Mouse (Mus musculus) ES-E14 (cell line): ENCODE results near the gene Snai3. TPM values are rescaled to one million over a fixed set of nuclear protein-coding genes. Genes with fewer than 3 reads are reported as not detected.

Experiments
- DNase-seq: peaks from one replicate; pipeline ENCODE4 v3.0.0-alpha.2; 2013; ENCODE audit warnings: low read depth, low spot score
- H3K27ac ChIP-seq: 2 replicates; pipeline ENCODE4 v1.5.1; 2012; ENCODE audit warnings: low read depth, mild to moderate bottlenecking, low read length, moderate library complexity, mixed read lengths; ENCODE audit not compliant: poor library complexity, insufficient read depth, severe bottlenecking
- H3K36me3 ChIP-seq: 2 replicates; pipeline ENCODE4 v1.6.1; 2012; ENCODE audit warnings: mild to moderate bottlenecking, low read length, moderate library complexity, mixed read lengths; ENCODE audit not compliant: control insufficient read depth, poor library complexity, insufficient read depth, severe bottlenecking
- H3K4me1 ChIP-seq, 2 experiments: fragments of 150-350 bp in 1 of 2; sonication (generic) in 1 of 2; 2 replicates each; pipeline ENCODE4 v1.6.1; 2012; ENCODE audit warnings: low read length in 2 of 2, mild to moderate bottlenecking in 1 of 2, mixed read lengths in 1 of 2; ENCODE audit not compliant: control insufficient read depth in 2 of 2, insufficient read depth in 2 of 2, poor library complexity in 1 of 2
- H3K4me3 ChIP-seq, 2 experiments: fragments of 150-350 bp in 1 of 2; sonication (generic) in 1 of 2; 2 replicates each; pipeline ENCODE4 v1.5.1; 2012; ENCODE audit warnings: low read length in 2 of 2, low read depth in 1 of 2, mild to moderate bottlenecking in 1 of 2, mixed read lengths in 1 of 2; ENCODE audit not compliant: insufficient read depth in 1 of 2, poor library complexity in 1 of 2, severe bottlenecking in 1 of 2
- H3K9ac ChIP-seq: 2 replicates; pipeline ENCODE4 v1.6.1; 2012; ENCODE audit warnings: low read depth, mild to moderate bottlenecking, low read length, mixed read lengths; ENCODE audit not compliant: poor library complexity, insufficient read depth, severe bottlenecking
- H3K9me3 ChIP-seq: fragments of 150-350 bp; sonication (generic); 2 replicates; pipeline ENCODE4 v1.6.1; 2012; ENCODE audit warnings: low read depth, mild to moderate bottlenecking, low read length; ENCODE audit not compliant: control insufficient read depth, insufficient read depth
- CHD2 ChIP-seq: IDR thresholded peaks from 2 replicates; pipeline ENCODE4 v1.6.1; 2014; ENCODE audit warnings: mild to moderate bottlenecking, low read depth, low read length, inconsistent platforms
- HCFC1 ChIP-seq: IDR thresholded peaks from 2 replicates; pipeline ENCODE4 v1.6.1; 2012; ENCODE audit warnings: low read length, inconsistent platforms, borderline replicate concordance; ENCODE audit not compliant: insufficient read depth
- MAFK ChIP-seq: IDR thresholded peaks from 2 replicates; pipeline ENCODE4 v1.6.1; 2014; ENCODE audit warnings: mild to moderate bottlenecking, low read depth, low read length, inconsistent platforms; ENCODE audit not compliant: insufficient read depth
- ZC3H11A ChIP-seq: IDR thresholded peaks from 2 replicates; pipeline ENCODE4 v1.6.1; 2012; ENCODE audit warnings: low read depth, mild to moderate bottlenecking, inconsistent platforms, low read length, borderline replicate concordance
- ZNF384 ChIP-seq: IDR thresholded peaks from 2 replicates; pipeline ENCODE4 v1.6.1; 2012; ENCODE audit warnings: low read depth, low read length, inconsistent platforms
- in situ Hi-C, 2 experiments: fragments of 600-800 bp; cut with MboI; formaldehyde crosslinking; loops; one replicate each; pipeline ENCODE4 v1.15.1; 2025; ENCODE audit warnings: low sequenced_read_pairs in 2 of 2, inconsistent platforms in 1 of 2; ENCODE audit not compliant: unreplicated experiment in 2 of 2
- total RNA-seq: library from RNA; depleted of rRNA; stranded (reverse); fragments of 300-350 nt; gene quantifications from 2 replicates; pipeline ENCODE4 v1.2.3, GENCODE M21; 2012

Gene Snai3
- total RNA-seq, 1 experiment = 4.2 TPM

DNA sequence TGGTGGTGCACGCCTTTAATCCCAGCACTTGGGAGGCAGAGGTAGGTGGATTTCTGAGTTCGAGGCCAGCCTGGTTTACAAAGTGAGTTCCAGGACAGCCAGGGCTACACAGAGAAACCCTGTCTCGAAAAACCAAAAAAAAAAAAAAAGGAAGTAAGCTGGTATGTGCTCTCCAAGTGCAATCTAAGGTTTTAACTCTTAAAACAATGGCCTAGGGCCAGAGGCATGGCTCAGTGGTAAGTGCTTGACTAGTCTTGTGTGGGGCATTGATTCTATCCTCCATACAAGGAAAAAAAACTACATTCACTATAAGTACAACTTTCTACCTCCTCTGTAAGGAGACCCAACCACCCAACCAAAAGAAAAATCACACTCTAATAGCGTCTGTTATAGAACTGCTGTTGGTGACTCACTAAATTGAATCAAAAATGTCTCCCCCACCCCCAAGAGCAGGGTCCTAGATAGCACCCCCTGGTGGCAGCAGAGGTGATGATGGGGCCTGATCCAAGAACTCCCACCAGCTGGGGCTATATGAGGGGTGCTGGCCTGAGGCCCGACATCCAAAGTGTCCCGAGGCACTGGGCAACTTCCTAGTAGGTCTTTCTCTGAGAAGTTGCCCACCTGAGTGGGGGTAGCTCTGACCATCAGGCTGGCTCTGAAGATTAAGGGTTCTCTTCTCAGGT is 1.2 kb downstream of the Snai3 start:
- no peak overlapping the region for H3K9ac ChIP-seq
- H3K9me3 ChIP-seq = no peaks in the 10 kb centered on the region
- TF ChIP-seq MAFK = no peak
- DNase-seq = no peak
- in situ Hi-C loops = no loop called here
- peaks cover 4% of the 10 kb centered on the region; the same call in 1 of the 2 replicates for H3K36me3 ChIP-seq
- H3K4me3 ChIP-seq = peak overlapping the region in 1 of 2 experiments; percentile 85; a peak in 1 of 4 replicates
- peaks cover 0 to 18% of the 10 kb centered on the region in 2 experiments; a peak in 2 of 4 replicates for H3K4me1 ChIP-seq
- H3K27ac ChIP-seq = no peak overlapping the region

DNA sequence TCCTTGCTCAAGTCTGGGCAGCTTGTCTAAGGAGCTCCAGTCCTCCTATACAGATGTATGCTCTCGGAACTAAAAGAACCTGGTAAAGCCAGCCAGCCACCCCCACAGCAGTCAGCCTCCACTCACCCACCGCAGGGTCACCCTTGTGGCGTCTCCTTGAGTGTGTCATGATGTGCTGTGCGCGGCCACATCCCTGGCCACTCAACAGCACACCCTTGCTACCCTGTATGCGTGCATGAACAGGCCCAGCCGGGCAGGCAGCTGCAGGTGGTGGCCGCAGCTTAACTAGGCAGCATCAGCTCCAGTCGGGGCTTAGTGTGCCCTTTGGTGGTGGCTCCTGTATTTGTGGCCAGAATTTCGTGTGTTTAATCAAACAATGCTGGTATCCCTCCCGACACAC is 3.4 kb downstream of the Snai3 start:
- no peak overlapping the region for H3K4me3 ChIP-seq
- H3K27ac ChIP-seq = no peak overlapping the region
- peaks cover 4% of the 10 kb centered on the region; the same call in 1 of the 2 replicates for H3K36me3 ChIP-seq
- peaks cover 0 to 16% of the 10 kb centered on the region in 2 experiments; a peak in 2 of 4 replicates for H3K4me1 ChIP-seq
- no peak for DNase-seq
- TF ChIP-seq CHD2 (no peak), MAFK (no peak), ZNF384 (no peak), HCFC1 (no peak), ZC3H11A (no peak)
- in situ Hi-C loops = no loop called here
- no peaks in the 10 kb centered on the region for H3K9me3 ChIP-seq
- no peak overlapping the region for H3K9ac ChIP-seq

- Histone ChIP-seq H3K9ac (no peak overlapping the region), H3K4me3 (no peak overlapping the region), H3K27ac (no peak overlapping the region), H3K4me1 (no peaks in the 10 kb centered on the region; a peak in 1 of 4 replicates), H3K9me3 (no peaks in the 10 kb centered on the region), H3K36me3 (peaks cover 4% of the 10 kb centered on the region; the same call in 1 of the 2 replicates)
- no peak for DNase-seq
- in situ Hi-C loops = no loop called here
- TF ChIP-seq ZC3H11A = no peak
- TF ChIP-seq MAFK = no peak
- no peak for TF ChIP-seq CHD2
- no peak for TF ChIP-seq HCFC1
- TF ChIP-seq ZNF384 = no peak
Observed at GRCm38 (mm10) chr8:122454409-122454808, 6.1 kb downstream of the Snai3 start.

GRCm38 (mm10) chr8:122452154-122452553 is 8.4 kb downstream of the Snai3 start:
- no peak overlapping the region for H3K27ac ChIP-seq
- H3K4me3 ChIP-seq = no peak overlapping the region
- H3K9me3 ChIP-seq = no peaks in the 10 kb centered on the region
- peaks cover 4% of the 10 kb centered on the region; the same call in 1 of the 2 replicates for H3K36me3 ChIP-seq
- H3K4me1 ChIP-seq = no peaks in the 10 kb centered on the region; a peak in 1 of 4 replicates
- no peak overlapping the region for H3K9ac ChIP-seq
- no peak for DNase-seq
- no peak for TF ChIP-seq HCFC1
- no peak for TF ChIP-seq ZC3H11A
- no peak for TF ChIP-seq ZNF384
- TF ChIP-seq MAFK = no peak
- no peak for TF ChIP-seq CHD2
- in situ Hi-C loops = no loop called here
